Mouse (Mus musculus) MEL (cell line): ENCODE data around the gene D430041D05Rik. TPM values are rescaled to one million over a fixed set of nuclear protein-coding genes. Genes with fewer than 3 reads are reported as not detected.

ENCODE experiments used
- DNase-seq: peaks from one replicate; pipeline ENCODE4 v3.0.0; 2011; ENCODE audit warnings: low read depth, low spot score
- H3K27ac ChIP-seq: 2 replicates; pipeline ENCODE4 v1.5.1; 2012; ENCODE audit warnings: low read depth, mild to moderate bottlenecking, control low read depth, low read length, moderate library complexity; ENCODE audit not compliant: control insufficient read depth
- H3K27me3 ChIP-seq, 2 experiments: fragments of 150-350 bp in 1 of 2; sonication (generic) in 1 of 2; 2 replicates each; pipeline ENCODE4 v1.6.1; 2012; ENCODE audit warnings: low read length in 2 of 2, mild to moderate bottlenecking in 2 of 2, improper control_type of control experiment in 1 of 2, moderate library complexity in 1 of 2; ENCODE audit not compliant: insufficient read depth in 2 of 2, control insufficient read depth in 1 of 2
- H3K36me3 ChIP-seq, 2 experiments: 2 replicates each; pipeline ENCODE4 v1.6.1; 2012 to 2014; ENCODE audit warnings: low read length in 2 of 2, improper control_type of control experiment in 1 of 2, inconsistent platforms in 1 of 2, mild to moderate bottlenecking in 1 of 2; ENCODE audit not compliant: insufficient read depth in 2 of 2, control insufficient read depth in 1 of 2
- H3K4me1 ChIP-seq, 2 experiments: fragments of 150-350 bp in 1 of 2; sonication (generic) in 1 of 2; 2 replicates each; pipeline ENCODE4 v1.6.1; 2012; ENCODE audit warnings: low read length in 2 of 2, improper control_type of control experiment in 1 of 2, mild to moderate bottlenecking in 1 of 2; ENCODE audit not compliant: insufficient read depth in 2 of 2, control insufficient read depth in 1 of 2
- H3K4me3 ChIP-seq, 2 experiments: fragments of 150-350 bp in 1 of 2; sonication (generic) in 1 of 2; 2 replicates each; pipeline ENCODE4 v1.5.1; 2012; ENCODE audit warnings: low read depth in 2 of 2, low read length in 2 of 2, mild to moderate bottlenecking in 2 of 2, moderate library complexity in 2 of 2, control low read depth in 1 of 2, improper control_type of control experiment in 1 of 2; ENCODE audit not compliant: control insufficient read depth in 1 of 2, insufficient read depth in 1 of 2
- H3K79me2 ChIP-seq: 2 replicates; pipeline ENCODE4 v1.6.1; 2012; ENCODE audit warnings: mild to moderate bottlenecking, low read length, moderate library complexity; ENCODE audit not compliant: control insufficient read depth, poor library complexity, insufficient read depth
- H3K9ac ChIP-seq: 2 replicates; pipeline ENCODE4 v1.6.1; 2012; ENCODE audit warnings: low read depth, mild to moderate bottlenecking, control low read depth, low read length, moderate library complexity; ENCODE audit not compliant: control insufficient read depth, poor library complexity, severe bottlenecking
- H3K9me3 ChIP-seq: fragments of 150-350 bp; sonication (generic); replicated peaks from 2 replicates; pipeline ENCODE4 v1.6.1; 2012; ENCODE audit warnings: mild to moderate bottlenecking, low read length, improper control_type of control experiment, moderate library complexity; ENCODE audit not compliant: insufficient read depth
- BHLHE40 ChIP-seq: IDR thresholded peaks from 2 replicates; pipeline ENCODE4 v1.6.1; 2012; ENCODE audit warnings: low read depth, mild to moderate bottlenecking, inconsistent platforms, low read length, improper control_type of control experiment, borderline replicate concordance
- CHD1 ChIP-seq: IDR thresholded peaks from 2 replicates; pipeline ENCODE4 v1.6.1; 2012; ENCODE audit warnings: low read depth, mild to moderate bottlenecking, inconsistent platforms, low read length, improper control_type of control experiment
- CHD2 ChIP-seq: IDR thresholded peaks from 2 replicates; pipeline ENCODE4 v1.6.1; 2011; ENCODE audit warnings: low read length, improper control_type of control experiment
- CTCF ChIP-seq, 3 experiments: IDR thresholded peaks in 2 of 3; conservative IDR thresholded peaks in 1 of 3; 2 replicates each; pipeline ENCODE4 v1.5.1; 2011 to 2012; ENCODE audit warnings: low read length in 3 of 3, low read depth in 2 of 3, mild to moderate bottlenecking in 2 of 3, improper control_type of control experiment in 1 of 3, inconsistent platforms in 1 of 3, mixed read lengths in 1 of 3, moderate library complexity in 1 of 3; ENCODE audit not compliant: control insufficient read depth in 1 of 3, insufficient read depth in 1 of 3, poor library complexity in 1 of 3, severe bottlenecking in 1 of 3
- E2F4 ChIP-seq: IDR thresholded peaks from 2 replicates; pipeline ENCODE4 v1.6.1; 2011; ENCODE audit warnings: low read depth, low read length, improper control_type of control experiment, borderline replicate concordance
- GATA1 ChIP-seq: IDR thresholded peaks from 2 replicates; pipeline ENCODE4 v1.6.1; 2011; ENCODE audit warnings: low read depth, low read length, improper control_type of control experiment
- JUND ChIP-seq: IDR thresholded peaks from 2 replicates; pipeline ENCODE4 v1.6.1; 2011; ENCODE audit warnings: low read depth, mild to moderate bottlenecking, improper control_type of control experiment, low read length
- MAX ChIP-seq: IDR thresholded peaks from 2 replicates; pipeline ENCODE4 v1.6.1; 2011; ENCODE audit warnings: low read length, improper control_type of control experiment
- MAZ ChIP-seq: IDR thresholded peaks from 2 replicates; pipeline ENCODE4 v1.6.1; 2012; ENCODE audit warnings: low read depth, mild to moderate bottlenecking, inconsistent platforms, low read length, improper control_type of control experiment
- MYC ChIP-seq: IDR thresholded peaks from 2 replicates; pipeline ENCODE4 v1.6.1; 2011; ENCODE audit warnings: low read depth, mild to moderate bottlenecking, low read length, improper control_type of control experiment, moderate library complexity
- NELFE ChIP-seq: IDR thresholded peaks from 2 replicates; pipeline ENCODE4 v1.6.1; 2011; ENCODE audit warnings: low read depth, low read length, improper control_type of control experiment
- NRF1 ChIP-seq: IDR thresholded peaks from 2 replicates; pipeline ENCODE4 v1.6.1; 2014; ENCODE audit warnings: low read depth, mild to moderate bottlenecking, inconsistent platforms, low read length, improper control_type of control experiment, moderate library complexity; ENCODE audit not compliant: poor library complexity, insufficient read depth, severe bottlenecking
- POLR2A ChIP-seq, 2 experiments: IDR thresholded peaks; 2 replicates each; pipeline ENCODE4 v1.6.1; 2011 to 2012; ENCODE audit warnings: low read length in 2 of 2, mild to moderate bottlenecking in 2 of 2, control low read depth in 1 of 2, improper control_type of control experiment in 1 of 2, low read depth in 1 of 2, moderate library complexity in 1 of 2; ENCODE audit not compliant: control insufficient read depth in 1 of 2, insufficient read depth in 1 of 2, poor library complexity in 1 of 2
- POLR2AphosphoS5 ChIP-seq: IDR thresholded peaks from 2 replicates; pipeline ENCODE4 v1.6.1; 2012; ENCODE audit warnings: low read depth, borderline replicate concordance, mild to moderate bottlenecking, inconsistent platforms, low read length, moderate library complexity, mixed read lengths
- RCOR1 ChIP-seq: IDR thresholded peaks from 2 replicates; pipeline ENCODE4 v1.6.1; 2012; ENCODE audit warnings: low read depth, mild to moderate bottlenecking, inconsistent platforms, low read length, improper control_type of control experiment
- SIN3A ChIP-seq: IDR thresholded peaks from 2 replicates; pipeline ENCODE4 v1.6.1; 2012; ENCODE audit warnings: low read length, improper control_type of control experiment, inconsistent platforms
- SMC3 ChIP-seq: IDR thresholded peaks from 2 replicates; pipeline ENCODE4 v1.6.1; 2011; ENCODE audit warnings: low read depth, low read length, improper control_type of control experiment
- TAL1 ChIP-seq: IDR thresholded peaks from 2 replicates; pipeline ENCODE4 v1.6.1; 2012; ENCODE audit warnings: mild to moderate bottlenecking, inconsistent platforms, low read length, moderate library complexity, mixed read lengths
- TCF12 ChIP-seq: IDR thresholded peaks from 2 replicates; pipeline ENCODE4 v1.6.1; 2014; ENCODE audit warnings: low read depth, mild to moderate bottlenecking, inconsistent platforms, low read length, improper control_type of control experiment, moderate library complexity
- UBTF ChIP-seq: IDR thresholded peaks from 2 replicates; pipeline ENCODE4 v1.6.1; 2012; ENCODE audit warnings: low read depth, mild to moderate bottlenecking, inconsistent platforms, low read length, improper control_type of control experiment, moderate library complexity, borderline replicate concordance; ENCODE audit not compliant: insufficient read depth
- USF1 ChIP-seq: IDR thresholded peaks from 2 replicates; pipeline ENCODE4 v1.6.1; 2014; ENCODE audit warnings: low read depth, mild to moderate bottlenecking, inconsistent platforms, low read length, improper control_type of control experiment, moderate library complexity
- USF2 ChIP-seq, 2 experiments: IDR thresholded peaks; 2 replicates each; pipeline ENCODE4 v1.6.1; 2011 to 2012; ENCODE audit warnings: improper control_type of control experiment in 2 of 2, low read length in 2 of 2, borderline replicate concordance in 1 of 2, inconsistent platforms in 1 of 2, low read depth in 1 of 2, mild to moderate bottlenecking in 1 of 2; ENCODE audit not compliant: insufficient read depth in 1 of 2
- ZC3H11A ChIP-seq: IDR thresholded peaks from 2 replicates; pipeline ENCODE4 v1.6.1; 2012; ENCODE audit warnings: low read depth, mild to moderate bottlenecking, inconsistent platforms, low read length, improper control_type of control experiment
- ZKSCAN1 ChIP-seq: IDR thresholded peaks from 2 replicates; pipeline ENCODE4 v1.6.1; 2012; ENCODE audit warnings: low read depth, mild to moderate bottlenecking, inconsistent platforms, low read length, improper control_type of control experiment, moderate library complexity
- ZMIZ1 ChIP-seq: IDR thresholded peaks from 2 replicates; pipeline ENCODE4 v1.6.1; 2012; ENCODE audit warnings: low read depth, mild to moderate bottlenecking, inconsistent platforms, low read length, improper control_type of control experiment, moderate library complexity
- ZNF384 ChIP-seq: IDR thresholded peaks from 2 replicates; pipeline ENCODE4 v1.6.1; 2012; ENCODE audit warnings: low read depth, mild to moderate bottlenecking, inconsistent platforms, low read length, improper control_type of control experiment
- polyA plus RNA-seq, 2 experiments: library from polyadenylated mRNA; stranded (reverse) in 1 of 2; unstranded in 1 of 2; fragments of >175 nt in 1 of 2; fragments of >200 nt in 1 of 2; gene quantifications; 2 replicates each; pipeline versions ENCODE4 v1.2.1 to v1.2.4; 2012; ENCODE audit warnings: low replicate concordance in 2 of 2, low read depth in 1 of 2; ENCODE audit not compliant: insufficient read length in 2 of 2, insufficient read depth in 1 of 2, missing spikeins in 1 of 2
- total RNA-seq: library from RNA; depleted of rRNA; stranded (reverse); fragments of 300-350 nt; gene quantifications from 2 replicates; pipeline ENCODE4 v1.2.3, GENCODE M21; 2012

The D430041D05Rik gene
- total and polyA plus RNA-seq, 3 experiments, result 0.46 to 1.1 TPM; not detected in 1

GRCm38 (mm10) chr2:104122505-104123378, 288.1 kb downstream of the D430041D05Rik start, which contains the start of gene A930018P22Rik:
TSS of gene A930018P22Rik (plus strand) at chr2:104122769.
- Histone ChIP-seq H3K79me2 (no peaks in the 10 kb centered on the region), H3K27me3 (peaks cover 7 to 28% of the 10 kb centered on the region in 2 experiments), H3K4me1 (peaks cover 12 to 19% of the 10 kb centered on the region in 2 experiments), H3K4me3 (peak within 1 kb of the TSS; percentile 72 to 92), H3K9ac (peak within 1 kb of the TSS; percentile 77), H3K27ac (peak within 1 kb of the TSS; percentile 97), H3K9me3 (no peaks in the 10 kb centered on the region), H3K36me3 (peaks cover 0 to 20% of the 10 kb centered on the region in 2 experiments; a peak in 2 of 4 replicates)
- TF ChIP-seq RCOR1, result no peak
- TF ChIP-seq TCF12, result 0 out of 2 replicates have a peak, but pooled peaks have one; percentile 12
- peak; percentile 61 for TF ChIP-seq NRF1
- TF ChIP-seq MAZ, result peak; percentile 68; the same call in 1 of the 2 replicates
- no peak for TF ChIP-seq ZC3H11A
- TF ChIP-seq POLR2A (IDR thresholded peaks at IDR 0.05; ENCODE audit: control insufficient read depth in 1 of 2, insufficient read depth in 1 of 2, low read depth in 1 of 2, low read length in 2 of 2, poor library complexity in 1 of 2), result peak; percentile 43 to 49; a peak in 1 of 4 replicates
- peak; percentile 46 for TF ChIP-seq NELFE
- peak; percentile 92 for DNase-seq

GRCm38 (mm10) chr2:104121681-104122504, 288.9 kb downstream of the D430041D05Rik start:
- peak; percentile 86 for DNase-seq
- Histone ChIP-seq H3K9me3 (no peaks in the 10 kb centered on the region), H3K27ac (peak overlapping the region; percentile 97), H3K36me3 (peaks cover 0 to 23% of the 10 kb centered on the region in 2 experiments; a peak in 2 of 4 replicates), H3K9ac (peak overlapping the region; percentile 77), H3K79me2 (no peaks in the 10 kb centered on the region), H3K4me1 (peaks cover 12 to 19% of the 10 kb centered on the region in 2 experiments), H3K27me3 (peaks cover 7 to 27% of the 10 kb centered on the region in 2 experiments), H3K4me3 (peak overlapping the region; percentile 72 to 92)
- TF ChIP-seq POLR2A (IDR thresholded peaks at IDR 0.05; ENCODE audit: control insufficient read depth in 1 of 2, insufficient read depth in 1 of 2, low read depth in 1 of 2, low read length in 2 of 2, poor library complexity in 1 of 2), result no peak
- TF ChIP-seq E2F4, result no peak
- TF ChIP-seq UBTF, result no peak
- no peak for TF ChIP-seq USF2 (IDR thresholded peaks at IDR 0.05; ENCODE audit: borderline replicate concordance in 1 of 2, insufficient read depth in 1 of 2, low read depth in 1 of 2, low read length in 2 of 2)
- no peak; the same call in 1 of the 2 replicates for TF ChIP-seq SMC3
- TF ChIP-seq JUND, result no peak
- TF ChIP-seq ZNF384, result peak; percentile 99
- TF ChIP-seq SIN3A, result peak; percentile 52; the same call in 1 of the 2 replicates
- TF ChIP-seq POLR2AphosphoS5, result no peak
- TF ChIP-seq CTCF (IDR thresholded peaks at IDR 0.05 in 2 of 3, conservative IDR thresholded peaks at IDR 0.05 in 1 of 3; ENCODE audit: control insufficient read depth in 1 of 3, insufficient read depth in 1 of 3, low read depth in 2 of 3, low read length in 3 of 3, poor library complexity in 1 of 3, severe bottlenecking in 1 of 3), result no peak
- TF ChIP-seq ZKSCAN1, result peak; percentile 8; the same call in 1 of the 2 replicates
- TF ChIP-seq ZC3H11A, result peak; percentile 11; the same call in 1 of the 2 replicates
- TF ChIP-seq TCF12, result peak; percentile 68; the same call in 1 of the 2 replicates
- 0 out of 2 replicates have a peak, but pooled peaks have one; percentile 34 for TF ChIP-seq MAX
- no peak for TF ChIP-seq CHD2
- peak; percentile 59 for TF ChIP-seq GATA1
- TF ChIP-seq MYC, result no peak
- 0 out of 2 replicates have a peak, but pooled peaks have one; percentile 9 for TF ChIP-seq BHLHE40
- no peak for TF ChIP-seq USF1
- no peak; the same call in 1 of the 2 replicates for TF ChIP-seq CHD1
- peak; percentile 64 for TF ChIP-seq TAL1
- no peak for TF ChIP-seq ZMIZ1
